Mouse (Mus musculus) heart, embryonic 10.5 days (tissue): ENCODE data around the gene Tmem274. TPM values are rescaled to one million over a fixed set of nuclear protein-coding genes. Genes with fewer than 3 reads are reported as not detected.
"Not testable (repeated sequence)": the region's sequence is repeated elsewhere in the genome, so short reads cannot be mapped to it uniquely, and the experiment has no call there.

Source experiments
- DNase-seq: peaks from one replicate; pipeline ENCODE4 v3.0.0-alpha.2; 2017; ENCODE audit warnings: low spot score
- H3K27ac ChIP-seq: fragments of 300-500 bp; sonication (generic); 2 replicates; pipeline ENCODE4 v1.5.1; 2016; ENCODE audit warnings: mild to moderate bottlenecking
- H3K27me3 ChIP-seq: fragments of 300-500 bp; sonication (generic); 2 replicates; pipeline ENCODE4 v1.6.1; 2016; ENCODE audit warnings: mild to moderate bottlenecking; ENCODE audit not compliant: poor library complexity, insufficient read depth, severe bottlenecking
- H3K36me3 ChIP-seq: fragments of 300-500 bp; sonication (generic); 2 replicates; pipeline ENCODE4 v1.6.1; 2016; ENCODE audit warnings: mild to moderate bottlenecking, moderate library complexity
- H3K4me1 ChIP-seq: fragments of 300-500 bp; sonication (generic); 2 replicates; pipeline ENCODE4 v1.6.1; 2016; ENCODE audit warnings: mild to moderate bottlenecking
- H3K4me3 ChIP-seq: fragments of 300-500 bp; sonication (generic); 2 replicates; pipeline ENCODE4 v1.5.1; 2016; ENCODE audit warnings: mild to moderate bottlenecking, moderate library complexity
- H3K9me3 ChIP-seq: fragments of 300-500 bp; sonication (generic); 2 replicates; pipeline ENCODE4 v1.6.1; 2016; ENCODE audit warnings: mild to moderate bottlenecking, moderate library complexity
- WGBS: fragments of 180-500 bp; shearing (Covaris S2); methylation state at CpG from one replicate; pipeline ENCODE4 v1.1.7; 2016; 5-methylcytosine and 5-hydroxymethylcytosine counted together
- polyA plus RNA-seq: library from polyadenylated mRNA; unstranded; fragments of >200 nt; fragmentation: Nextera tagmentation; extraction: Ambion mirVana; gene quantifications from 2 replicates; pipeline ENCODE4 v1.2.1, GENCODE M21; 2016

The Tmem274 gene
- polyA plus RNA-seq: 0.30 and 0.49 TPM in 2 replicates

GRCm38 (mm10) chr4:149477078-149477477 lies at the start of gene Tmem274:
TSS of gene Tmem274 (plus strand) at chr4:149477378.
- H3K27ac ChIP-seq: no peak within 1 kb of the TSS
- WGBS: 86% methylated on average over 11 of the region's 11 CpGs
- H3K4me1 ChIP-seq: peaks cover 4% of the 10 kb centered on the region; the same call in 1 of the 2 replicates
- no peaks in the 10 kb centered on the region for H3K27me3 ChIP-seq
- DNase-seq: no peak
- H3K9me3 ChIP-seq: no peaks in the 10 kb centered on the region
- no peak within 1 kb of the TSS for H3K4me3 ChIP-seq
- H3K36me3 ChIP-seq: peaks cover 26% of the 10 kb centered on the region

GRCm38 (mm10) chr4:149429592-149429991 lies 47.6 kb upstream of the Tmem274 start:
- no peak for DNase-seq
- Histone ChIP-seq H3K4me3 (no peak overlapping the region), H3K36me3 (no peaks in the 10 kb centered on the region), H3K4me1 (peaks cover 6% of the 10 kb centered on the region), H3K27me3 (no peaks in the 10 kb centered on the region), H3K27ac (no peak overlapping the region; the same call in 1 of the 2 replicates), H3K9me3 (no peaks in the 10 kb centered on the region)
- 81% methylated on average over 5 of the region's 5 CpGs for WGBS

GRCm38 (mm10) chr4:149431887-149432286 lies 45.3 kb upstream of the Tmem274 start:
- not testable (repeated sequence) for H3K9me3 ChIP-seq, DNase-seq, H3K27me3 ChIP-seq, H3K4me1 ChIP-seq, H3K27ac ChIP-seq, H3K4me3 ChIP-seq, H3K36me3 ChIP-seq
- WGBS: 74% methylated on average over 1 of the region's 1 CpGs

- Histone ChIP-seq H3K36me3 (no peaks in the 10 kb centered on the region), H3K4me3 (no peak overlapping the region), H3K27me3 (no peaks in the 10 kb centered on the region), H3K4me1 (peaks cover 11% of the 10 kb centered on the region), H3K27ac (no peak overlapping the region), H3K9me3 (no peaks in the 10 kb centered on the region)
- WGBS: 76% methylated on average over 8 of the region's 8 CpGs
- DNase-seq: no peak
Measured at GRCm38 (mm10) chr4:149440576-149440975, 36.6 kb upstream of the Tmem274 start.

DNA sequence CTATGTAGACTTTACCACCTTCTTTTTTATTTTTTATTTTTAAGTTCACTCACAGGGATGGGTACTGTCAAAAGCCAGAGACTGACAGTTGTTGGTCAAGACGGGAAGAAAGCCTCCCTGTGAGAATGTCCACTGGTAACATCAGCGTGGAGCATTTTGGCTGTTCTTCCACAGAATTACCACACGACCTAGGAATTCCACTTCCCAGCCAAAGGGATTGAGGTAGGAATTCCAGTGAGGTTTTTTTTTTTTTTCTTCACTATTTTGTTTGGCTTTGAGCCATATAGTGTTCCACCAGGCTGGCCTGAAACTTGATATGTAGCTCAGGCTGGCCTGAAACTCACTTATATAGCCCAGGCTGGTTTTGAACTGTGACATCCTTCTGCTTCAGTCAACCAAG lies 34.7 kb upstream of the Tmem274 start:
- Histone ChIP-seq H3K4me3 (no peak overlapping the region), H3K36me3 (no peaks in the 10 kb centered on the region), H3K9me3 (no peaks in the 10 kb centered on the region), H3K4me1 (peaks cover 20% of the 10 kb centered on the region), H3K27me3 (no peaks in the 10 kb centered on the region), H3K27ac (no peak overlapping the region)
- DNase-seq: no peak
- 57% methylated on average over 3 of the region's 3 CpGs for WGBS

DNA sequence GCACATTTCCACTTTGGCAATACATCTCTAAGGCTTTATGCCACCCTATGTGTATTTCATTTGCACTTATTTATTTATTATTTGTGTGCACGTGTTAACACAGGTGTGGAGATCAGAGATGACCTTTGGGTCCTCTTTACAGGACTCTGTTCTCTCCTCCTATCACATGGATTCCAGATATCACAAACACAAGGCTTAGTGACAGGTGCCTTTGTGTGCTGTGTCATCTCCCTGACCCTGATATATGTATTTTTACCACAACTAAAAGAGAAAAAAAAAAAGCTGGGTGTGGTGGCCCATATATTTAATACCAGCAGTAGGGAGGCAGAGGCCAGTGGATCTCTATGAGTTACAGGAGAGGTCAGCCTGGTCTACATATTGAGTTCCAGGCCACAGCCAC lies 32.7 kb upstream of the Tmem274 start:
- peak overlapping the region; percentile 92 for H3K27ac ChIP-seq
- 63% methylated on average over 1 of the region's 1 CpGs for WGBS
- no peak overlapping the region; the same call in 1 of the 2 replicates for H3K4me3 ChIP-seq
- peaks cover 20% of the 10 kb centered on the region for H3K4me1 ChIP-seq
- no peaks in the 10 kb centered on the region for H3K36me3 ChIP-seq
- no peaks in the 10 kb centered on the region for H3K9me3 ChIP-seq
- no peaks in the 10 kb centered on the region for H3K27me3 ChIP-seq
- no peak for DNase-seq

DNA sequence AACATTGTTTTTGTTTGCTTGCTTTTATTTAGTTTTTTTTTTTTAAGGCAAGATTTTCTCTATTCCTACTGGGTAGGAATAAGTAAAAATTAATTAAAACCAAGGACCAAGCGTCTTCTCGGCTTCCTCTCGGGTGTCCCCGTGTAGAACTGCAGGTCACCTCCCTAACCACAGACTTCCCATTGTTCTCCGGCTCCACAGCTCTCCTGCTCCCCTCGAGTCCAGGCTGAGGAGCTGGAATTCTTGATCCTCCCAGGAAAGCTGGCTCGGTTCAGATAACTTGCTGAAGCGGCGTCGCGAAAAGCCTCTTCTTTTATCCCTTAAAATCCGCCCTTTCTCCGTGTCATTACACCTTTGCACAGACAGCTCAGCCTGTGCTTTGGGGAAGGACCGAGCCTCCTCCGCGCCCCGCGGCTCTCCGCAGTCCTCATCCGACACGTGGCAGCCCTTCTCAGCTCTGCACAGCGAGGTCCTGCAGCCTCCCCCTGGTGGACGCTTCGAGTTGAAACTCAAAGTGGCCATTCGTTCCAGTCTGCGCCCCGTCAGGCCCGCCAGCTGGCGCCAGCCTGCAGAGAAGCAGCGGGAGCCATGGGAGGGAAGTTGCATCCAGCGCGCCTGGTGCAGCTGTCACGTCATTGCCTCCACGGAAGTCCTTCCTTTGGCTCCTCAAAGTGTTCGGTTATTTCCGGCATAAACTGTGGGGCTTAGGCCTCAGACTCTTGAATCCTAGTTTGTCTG lies 32.0 kb upstream of the Tmem274 start:
- peak overlapping the region; percentile 92 for H3K27ac ChIP-seq

DNA sequence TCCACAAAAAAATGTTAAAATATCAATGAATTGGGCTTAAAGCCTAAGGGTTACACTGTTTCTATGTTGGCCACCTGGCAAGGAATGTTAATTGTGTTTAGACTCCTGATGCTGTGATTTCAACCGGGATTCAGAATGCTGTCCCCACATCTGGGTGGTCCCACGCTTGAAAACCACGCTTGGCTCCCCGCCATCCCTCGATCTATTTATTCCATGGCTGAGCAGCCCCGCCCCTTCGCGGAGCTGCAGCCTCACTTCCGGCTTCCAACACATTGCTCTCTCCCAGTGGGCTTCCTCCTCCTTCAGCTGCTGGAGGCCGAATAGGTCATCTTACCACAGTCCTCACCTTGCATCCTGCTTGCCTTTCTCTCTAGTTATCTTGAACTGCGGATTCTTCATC lies 31.3 kb upstream of the Tmem274 start:
- Histone ChIP-seq H3K4me1 (peaks cover 20% of the 10 kb centered on the region), H3K4me3 (peak overlapping the region; percentile 52), H3K27me3 (no peaks in the 10 kb centered on the region), H3K27ac (peak overlapping the region; percentile 92), H3K36me3 (no peaks in the 10 kb centered on the region), H3K9me3 (no peaks in the 10 kb centered on the region)
- DNase-seq: peak; percentile 93
- 2% methylated on average over 11 of the region's 11 CpGs for WGBS

More for the DNA sequence above, 32.0 kb upstream of the Tmem274 start:
- Histone ChIP-seq H3K36me3 (no peaks in the 10 kb centered on the region), H3K4me3 (peak overlapping the region; percentile 52), H3K27me3 (no peaks in the 10 kb centered on the region), H3K4me1 (peaks cover 20% of the 10 kb centered on the region), H3K9me3 (no peaks in the 10 kb centered on the region)
- DNase-seq: peak; percentile 97
- under 1% methylated on average over 36 of the region's 36 CpGs for WGBS

DNA sequence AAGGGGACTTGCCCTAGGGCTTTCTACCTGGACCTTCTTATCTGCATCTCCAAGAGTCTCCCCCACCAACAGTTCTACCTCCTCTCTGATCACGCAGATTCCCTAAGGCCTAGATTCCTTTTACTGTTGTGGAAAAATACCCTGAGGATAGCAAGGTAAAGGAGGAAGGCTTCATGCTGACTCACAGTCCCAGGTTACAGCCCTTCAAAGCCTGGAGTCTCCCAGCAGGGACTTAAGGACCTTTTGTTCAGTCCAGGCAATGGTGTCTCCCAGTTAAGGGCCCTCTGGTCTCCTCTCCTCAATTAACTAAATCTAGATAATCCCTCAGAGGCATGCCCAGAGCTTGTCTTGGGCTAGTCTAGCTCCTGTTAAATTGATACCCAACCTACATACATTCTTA lies 30.9 kb upstream of the Tmem274 start:
- no peaks in the 10 kb centered on the region for H3K36me3 ChIP-seq
- peak overlapping the region; percentile 92 for H3K27ac ChIP-seq
- no peaks in the 10 kb centered on the region for H3K9me3 ChIP-seq
- peak overlapping the region; percentile 52 for H3K4me3 ChIP-seq
- peaks cover 20% of the 10 kb centered on the region for H3K4me1 ChIP-seq
- WGBS: 34% methylated on average over 1 of the region's 1 CpGs
- no peaks in the 10 kb centered on the region for H3K27me3 ChIP-seq
- DNase-seq: no peak

GRCm38 (mm10) chr4:149450636-149451035 lies 26.5 kb upstream of the Tmem274 start:
- 83% methylated on average over 3 of the region's 3 CpGs for WGBS
- no peak overlapping the region for H3K27ac ChIP-seq
- peaks cover 17% of the 10 kb centered on the region for H3K4me1 ChIP-seq
- H3K4me3 ChIP-seq: no peak overlapping the region
- H3K27me3 ChIP-seq: no peaks in the 10 kb centered on the region
- no peak for DNase-seq
- no peaks in the 10 kb centered on the region for H3K9me3 ChIP-seq
- H3K36me3 ChIP-seq: no peaks in the 10 kb centered on the region

GRCm38 (mm10) chr4:149453656-149454055 lies 23.5 kb upstream of the Tmem274 start:
- Histone ChIP-seq H3K4me3 (no peak overlapping the region), H3K36me3 (no peaks in the 10 kb centered on the region), H3K27me3 (no peaks in the 10 kb centered on the region), H3K27ac (no peak overlapping the region), H3K4me1 (peaks cover 8% of the 10 kb centered on the region; the same call in 1 of the 2 replicates), H3K9me3 (no peaks in the 10 kb centered on the region)
- WGBS: 80% methylated on average over 4 of the region's 4 CpGs
- DNase-seq: no peak

DNA sequence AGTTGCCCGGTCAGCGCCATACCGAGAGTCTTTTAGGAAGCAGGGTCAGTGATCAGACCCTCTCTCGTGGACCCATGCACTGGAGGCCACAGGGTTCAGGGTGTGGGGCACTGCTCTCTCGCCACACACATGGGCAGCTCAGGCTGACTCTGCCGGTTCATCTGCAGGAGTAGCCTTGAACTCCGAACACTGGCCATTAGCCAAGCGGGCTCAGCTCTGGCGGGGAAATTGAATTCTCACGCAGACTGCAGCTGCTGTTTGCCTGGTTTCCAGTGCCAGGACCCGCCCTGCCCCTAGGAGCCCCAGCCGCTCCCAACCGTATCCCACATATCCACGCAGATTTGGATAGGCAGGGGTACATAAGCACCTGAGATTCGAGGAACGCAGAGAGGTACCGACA lies 22.9 kb upstream of the Tmem274 start:
- DNase-seq: no peak
- WGBS: 80% methylated on average over 17 of the region's 17 CpGs

DNA sequence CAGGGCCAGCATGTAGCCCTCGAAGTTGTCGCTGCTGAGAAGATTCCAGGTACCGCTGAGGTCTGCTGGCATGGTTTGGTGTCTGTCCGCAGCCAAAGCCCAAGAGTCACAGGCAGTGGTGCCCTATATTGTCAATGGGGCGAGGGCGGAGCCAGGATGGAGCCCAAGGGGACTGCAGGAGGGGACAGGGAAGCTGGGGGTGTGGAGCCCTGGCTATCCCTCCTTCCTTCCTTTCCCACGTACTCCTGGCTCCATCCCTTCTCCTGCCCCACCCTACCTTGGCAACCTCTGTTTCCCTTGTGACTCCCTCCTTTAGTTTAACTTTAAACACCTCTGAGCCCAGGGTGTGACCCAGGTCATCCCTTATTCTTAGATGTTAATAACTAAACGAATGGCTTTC lies 22.3 kb upstream of the Tmem274 start, which contains the start of gene Rbp7:
Gene Rbp7, minus strand, starts transcription at position 100 of the 400 bp plus-strand sequence.
- no peak within 1 kb of the TSS for H3K4me3 ChIP-seq

More for the DNA sequence above, 22.9 kb upstream of the Tmem274 start:
- no peak overlapping the region for H3K27ac ChIP-seq
- H3K27me3 ChIP-seq: no peaks in the 10 kb centered on the region
- H3K9me3 ChIP-seq: no peaks in the 10 kb centered on the region
- H3K4me1 ChIP-seq: peaks cover 8% of the 10 kb centered on the region; the same call in 1 of the 2 replicates
- H3K36me3 ChIP-seq: no peaks in the 10 kb centered on the region
- H3K4me3 ChIP-seq: no peak overlapping the region

More for the DNA sequence above, 22.3 kb upstream of the Tmem274 start, which contains the start of gene Rbp7:
- H3K4me1 ChIP-seq: peaks cover 8% of the 10 kb centered on the region; the same call in 1 of the 2 replicates
- H3K27me3 ChIP-seq: no peaks in the 10 kb centered on the region
- H3K9me3 ChIP-seq: no peaks in the 10 kb centered on the region
- 50% methylated on average over 8 of the region's 8 CpGs for WGBS
- no peak for DNase-seq
- no peaks in the 10 kb centered on the region for H3K36me3 ChIP-seq
- H3K27ac ChIP-seq: no peak within 1 kb of the TSS
